Mouse (Mus musculus) ES-E14 (cell line): ENCODE results near the gene Fzr1.

Source experiments
- CHD2 ChIP-seq: IDR thresholded peaks from 2 replicates; pipeline ENCODE4 v1.6.1; 2014; ENCODE audit warnings: mild to moderate bottlenecking, low read depth, low read length, inconsistent platforms
- HCFC1 ChIP-seq: IDR thresholded peaks from 2 replicates; pipeline ENCODE4 v1.6.1; 2012; ENCODE audit warnings: low read length, inconsistent platforms, borderline replicate concordance; ENCODE audit not compliant: insufficient read depth
- ZC3H11A ChIP-seq: IDR thresholded peaks from 2 replicates; pipeline ENCODE4 v1.6.1; 2012; ENCODE audit warnings: low read depth, mild to moderate bottlenecking, inconsistent platforms, low read length, borderline replicate concordance
- ZNF384 ChIP-seq: IDR thresholded peaks from 2 replicates; pipeline ENCODE4 v1.6.1; 2012; ENCODE audit warnings: low read depth, low read length, inconsistent platforms

- TF ChIP-seq CHD2 (no peak), ZNF384 (no peak), HCFC1 (no peak), ZC3H11A (no peak)
Measured at GRCm38 (mm10) chr10:81379809-81380378, 1.6 kb upstream of the Fzr1 start.
